Mouse (Mus musculus) heart, postnatal 4 days (tissue): Measurements from ENCODE around the gene Rab17. TPM values are rescaled to one million over a fixed set of nuclear protein-coding genes. Genes with fewer than 3 reads are reported as not detected.

ENCODE experiments used
- DNase-seq: peaks from one replicate; pipeline ENCODE4 v3.0.0; 2021
- total RNA-seq, 2 experiments: library from RNA; stranded (reverse); gene quantifications; 2 replicates each; pipeline ENCODE4 v1.2.3; 2021

The Rab17 gene
- total RNA-seq, 2 experiments from 2014 or later, result 4.3 to 5.1 TPM

DNA sequence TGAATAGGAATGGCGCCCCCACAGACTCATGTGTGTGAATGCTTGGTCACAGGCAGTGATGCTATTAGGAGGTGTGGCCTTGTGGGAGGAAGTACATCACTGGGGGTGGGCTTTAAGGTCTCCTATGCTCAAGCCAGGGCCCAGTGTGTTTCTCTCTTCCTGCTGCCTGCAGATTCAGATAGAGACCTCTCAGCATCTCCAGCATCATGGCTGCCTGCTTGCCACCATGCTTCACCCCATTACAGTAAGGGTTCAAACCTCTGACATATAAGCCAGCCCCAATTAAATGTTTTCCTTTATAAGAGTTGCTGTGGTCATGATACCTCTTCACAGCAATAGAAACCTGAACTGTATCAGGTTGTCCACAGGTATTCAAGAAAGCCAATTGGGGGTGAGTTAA is 26.5 kb upstream of the Rab17 start:
- peak; percentile 2 for DNase-seq

GRCm38 (mm10) chr1:90981346-90981745 is 11.9 kb upstream of the Rab17 start:
- DNase-seq, result no peak

GRCm38 (mm10) chr1:90980638-90981330 is 11.3 kb upstream of the Rab17 start:
- DNase-seq, result no peak

DNA sequence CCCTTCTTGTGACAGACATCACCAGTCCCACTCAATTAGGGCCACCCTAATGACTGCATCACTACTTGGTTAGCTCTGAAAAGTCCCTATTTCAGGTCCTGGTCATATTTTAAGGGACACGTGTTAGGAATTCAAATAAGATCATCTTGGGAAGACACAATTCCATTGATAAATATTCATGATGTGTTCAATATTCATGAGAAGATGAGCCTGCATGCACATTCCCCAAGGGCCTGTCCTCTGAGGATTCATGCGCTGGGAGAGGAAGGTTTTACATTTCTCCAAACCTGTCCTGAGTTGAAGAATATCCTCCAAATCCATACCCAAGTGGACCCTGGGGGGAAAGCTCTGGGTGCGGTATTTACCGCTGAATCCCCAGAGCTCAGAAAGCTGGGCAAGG is 6.5 kb upstream of the Rab17 start:
- DNase-seq, result no peak

- DNase-seq, result peak; percentile 57
Measured at GRCm38 (mm10) chr1:90974906-90975649, 5.6 kb upstream of the Rab17 start.

DNA sequence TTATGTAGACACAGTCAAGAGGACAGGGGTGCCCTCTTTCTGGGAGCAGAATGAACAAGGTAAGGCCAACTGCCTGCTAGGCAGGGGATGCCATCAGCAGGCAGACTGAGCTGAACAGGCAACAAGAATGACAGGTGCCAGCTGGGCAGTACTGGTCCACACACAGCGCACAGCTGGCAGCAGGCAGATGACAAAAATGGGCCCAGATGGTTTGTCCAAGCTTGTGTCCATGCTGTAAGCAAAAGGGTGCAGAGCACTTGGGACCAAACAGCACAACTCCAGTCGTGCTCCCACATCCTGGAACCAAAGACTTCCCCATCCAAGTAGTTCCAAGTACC is 4.1 kb upstream of the Rab17 start:
- no peak for DNase-seq

- peak; percentile 99 for DNase-seq
Measured at GRCm38 (mm10) chr1:90972911-90973573, 3.6 kb upstream of the Rab17 start.

- DNase-seq, result no peak
Measured at GRCm38 (mm10) chr1:90969881-90970390, 475 bp upstream of the Rab17 start.

- DNase-seq, result no peak
Measured at GRCm38 (mm10) chr1:90968649-90969048, 812 bp downstream of the Rab17 start.

DNA sequence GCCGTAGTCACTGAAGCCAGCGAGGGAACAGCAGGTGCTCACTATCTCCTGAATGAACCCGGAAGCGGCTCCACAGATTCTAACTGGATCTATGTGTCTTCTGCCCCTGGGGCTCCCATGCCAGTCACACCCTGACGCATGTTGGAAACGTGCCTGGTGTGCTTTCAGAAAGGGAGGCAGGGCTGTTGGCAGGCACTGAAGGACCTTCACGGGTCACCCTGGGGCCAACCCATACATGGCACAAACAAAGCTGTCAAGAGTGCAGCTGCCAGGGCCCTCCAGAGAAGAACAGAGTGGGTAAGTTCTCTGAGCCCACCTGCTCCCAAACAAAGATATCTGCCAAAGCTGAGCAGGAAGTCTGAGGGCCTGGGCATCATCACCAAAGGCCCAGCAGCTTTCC is 1.9 kb downstream of the Rab17 start:
- peak; percentile 87 for DNase-seq

DNA sequence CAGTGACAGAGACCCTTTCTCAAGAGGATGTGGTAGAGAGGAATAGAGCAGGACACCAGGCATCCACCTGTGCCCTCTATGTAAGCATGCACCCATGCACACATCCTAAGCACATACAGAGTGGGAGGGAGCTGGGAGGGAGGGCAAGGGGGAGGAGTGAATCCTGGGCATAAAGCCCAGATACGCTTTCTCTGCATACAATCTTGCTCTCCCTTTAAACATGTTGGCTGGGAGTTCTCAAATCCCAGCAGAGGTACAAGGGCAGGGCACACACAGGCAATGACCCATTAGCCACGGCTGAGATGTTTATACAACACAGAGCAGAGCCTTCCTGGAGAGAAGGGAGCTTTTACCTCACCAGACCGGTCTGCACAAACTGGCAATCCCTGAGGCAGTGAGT is 6.5 kb downstream of the Rab17 start:
- DNase-seq, result no peak

DNA sequence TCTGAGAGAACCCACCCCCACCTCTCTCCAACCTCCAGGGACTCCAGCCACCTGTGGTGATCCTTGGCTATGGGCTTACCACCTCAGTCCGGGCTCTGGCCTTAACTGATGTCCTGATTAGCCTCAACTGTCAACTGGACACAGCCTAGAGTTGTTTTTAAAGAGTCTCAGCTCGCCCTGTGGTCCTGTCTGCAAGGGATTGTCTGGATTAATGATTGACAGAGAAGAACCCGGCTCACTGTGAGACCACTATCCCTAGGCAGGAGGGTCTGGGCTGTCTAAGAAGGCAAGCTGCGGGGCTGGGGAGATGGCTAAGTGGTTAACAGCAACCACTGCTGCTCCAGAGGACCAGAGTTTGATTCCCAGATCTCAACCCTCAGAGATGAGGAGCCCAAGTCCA is 6.9 kb downstream of the Rab17 start:
- no peak for DNase-seq

DNA sequence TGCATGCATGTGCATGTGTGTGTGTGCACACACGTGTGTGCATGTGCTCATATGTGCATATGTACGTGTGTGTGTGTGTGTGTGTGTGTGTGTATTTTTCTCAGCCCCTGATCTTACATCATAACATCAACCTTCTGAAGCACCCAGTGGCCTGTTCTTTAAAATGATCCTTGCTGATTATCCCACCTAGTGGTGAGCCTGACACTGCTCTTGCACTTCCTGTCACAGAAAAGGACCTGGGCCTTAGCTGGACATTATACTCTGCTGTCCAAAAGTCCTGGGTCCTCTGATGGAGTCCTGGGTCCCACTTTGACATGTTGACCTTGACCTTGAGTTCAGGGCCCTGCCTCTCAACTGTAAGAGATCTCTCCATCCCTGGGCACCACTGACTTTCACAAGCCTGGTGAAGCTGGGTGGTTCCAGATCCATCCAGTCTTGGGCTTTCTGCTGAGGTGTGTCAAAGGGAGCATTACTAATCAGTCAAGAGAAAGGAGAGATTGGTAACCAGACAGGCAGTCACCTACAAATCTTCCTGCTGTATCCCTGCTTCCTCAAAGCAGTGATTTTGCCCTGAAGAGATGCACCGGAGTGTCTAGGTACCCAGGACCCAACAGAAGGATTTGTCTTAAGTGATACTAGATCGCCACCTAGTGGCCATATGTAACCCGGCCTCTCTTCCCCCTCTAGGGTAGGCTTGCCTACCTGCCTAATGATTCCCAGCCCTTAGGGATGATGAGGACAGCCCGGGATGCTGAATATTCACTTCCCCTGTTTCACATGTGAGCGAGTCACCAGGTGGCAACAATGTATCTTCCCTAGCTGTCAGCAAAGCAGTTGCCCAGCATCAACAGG is 13.0 kb downstream of the Rab17 start:
- DNase-seq, result peak; percentile 72

DNA sequence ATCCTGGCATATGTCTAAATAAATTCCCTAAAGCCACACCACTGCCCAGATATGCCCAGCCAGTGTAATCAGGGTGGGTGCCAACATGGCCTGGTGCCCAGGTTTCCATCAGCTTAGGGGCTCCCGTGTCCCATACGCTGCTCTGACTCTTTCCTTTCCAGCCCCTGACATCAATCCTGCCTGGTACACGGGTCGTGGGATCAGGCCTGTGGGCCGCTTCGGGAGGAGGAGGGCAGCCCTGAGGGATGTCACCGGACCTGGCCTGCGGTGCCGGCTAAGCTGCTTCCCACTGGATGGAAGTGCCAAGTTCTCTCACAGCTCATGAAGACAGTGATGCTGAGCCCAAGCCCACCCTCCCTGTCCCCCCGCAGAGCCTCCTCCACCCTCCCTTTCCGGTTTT is 15.8 kb downstream of the Rab17 start:
- peak; percentile 46 for DNase-seq

- DNase-seq, result no peak
Measured at GRCm38 (mm10) chr1:90952808-90953207, 16.7 kb downstream of the Rab17 start, which contains the start of gene Prlh. Gene Prlh (plus strand): TSS chr1:90953108.

DNA sequence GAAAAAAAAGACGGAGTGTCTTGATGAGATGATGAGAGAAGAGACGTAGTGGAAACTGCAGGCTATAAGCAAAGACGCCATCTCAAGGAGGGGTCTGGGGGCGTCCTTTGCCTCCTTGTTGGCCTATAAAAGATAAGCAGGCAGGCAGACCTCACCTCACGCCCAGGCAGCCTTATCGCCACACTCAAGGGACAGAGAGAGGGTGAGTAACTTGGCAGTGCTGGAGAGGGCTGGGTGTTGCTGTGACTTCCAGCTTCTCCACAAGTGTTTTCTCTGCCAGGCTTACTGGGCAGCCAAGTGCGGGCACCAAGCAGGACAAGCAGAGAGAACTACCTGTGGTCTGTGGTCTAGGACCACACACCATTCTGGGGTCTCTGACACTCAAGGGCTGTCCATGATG is 17.8 kb downstream of the Rab17 start:
- peak; percentile 40 for DNase-seq

GRCm38 (mm10) chr1:90949309-90949708 is 20.2 kb downstream of the Rab17 start:
- no peak for DNase-seq

DNA sequence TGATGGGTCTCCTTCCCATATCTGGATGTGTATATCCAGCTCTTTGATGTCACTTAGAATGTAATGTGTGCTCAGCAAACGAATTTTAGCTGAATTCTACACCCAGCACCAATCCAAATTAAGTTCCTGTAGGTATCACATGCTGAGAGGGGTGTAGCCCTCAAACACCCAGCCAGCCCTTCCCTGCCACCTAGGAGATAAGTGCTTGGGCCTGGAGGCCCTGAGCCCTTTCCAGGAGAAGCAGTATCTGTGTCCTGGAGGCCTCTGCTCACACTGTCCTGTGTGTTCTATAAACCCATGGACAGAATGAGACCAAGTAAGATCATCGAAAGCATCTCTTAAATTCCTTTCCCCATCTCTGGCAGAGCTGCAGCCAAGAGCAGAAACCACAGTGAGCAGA is 22.2 kb downstream of the Rab17 start:
- no peak for DNase-seq

DNA sequence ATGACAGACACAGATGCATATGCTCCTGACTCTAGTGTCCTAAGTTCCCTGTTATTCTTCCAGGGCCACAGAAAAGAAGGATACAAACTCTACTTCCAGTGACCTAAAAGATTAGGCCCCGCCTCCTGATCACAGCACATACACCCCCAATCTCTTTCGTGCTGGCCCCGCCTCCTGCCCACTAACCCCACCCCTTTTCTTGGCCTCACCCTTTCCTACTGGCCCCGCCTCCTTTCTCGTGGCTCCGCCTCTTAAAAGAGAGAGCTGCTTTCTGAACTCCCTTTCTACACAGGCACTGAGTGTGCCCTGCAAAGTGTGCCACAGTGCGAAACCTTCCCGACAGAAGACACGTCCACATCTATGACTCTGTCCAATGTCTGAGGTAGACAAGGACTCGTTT is 24.3 kb downstream of the Rab17 start:
- DNase-seq, result no peak

GRCm38 (mm10) chr1:90939980-90940379 is 29.5 kb downstream of the Rab17 start:
- no peak for DNase-seq

- DNase-seq, result no peak
Measured at GRCm38 (mm10) chr1:90936990-90937389, 32.5 kb downstream of the Rab17 start.

DNA sequence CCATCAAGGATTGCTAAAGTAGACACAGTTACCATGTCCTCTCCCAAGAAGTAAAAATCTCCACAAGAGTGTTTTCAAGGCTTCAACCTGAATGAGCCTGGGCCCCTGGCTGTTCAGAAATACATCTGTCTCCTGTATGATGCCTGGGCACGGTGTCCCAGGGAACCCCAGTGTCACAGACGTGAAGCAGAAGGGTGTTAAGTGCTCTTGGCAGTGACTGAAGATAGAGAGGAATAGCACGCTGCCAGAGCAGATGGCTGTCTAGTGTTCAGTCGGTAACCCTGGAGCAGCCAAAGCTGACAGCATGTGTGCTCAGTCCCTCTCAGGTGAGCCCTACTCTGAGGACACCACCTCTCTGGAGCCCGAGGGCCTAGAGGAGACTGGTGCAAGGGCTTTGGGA is 36.5 kb downstream of the Rab17 start:
- DNase-seq, result peak; percentile 28

DNA sequence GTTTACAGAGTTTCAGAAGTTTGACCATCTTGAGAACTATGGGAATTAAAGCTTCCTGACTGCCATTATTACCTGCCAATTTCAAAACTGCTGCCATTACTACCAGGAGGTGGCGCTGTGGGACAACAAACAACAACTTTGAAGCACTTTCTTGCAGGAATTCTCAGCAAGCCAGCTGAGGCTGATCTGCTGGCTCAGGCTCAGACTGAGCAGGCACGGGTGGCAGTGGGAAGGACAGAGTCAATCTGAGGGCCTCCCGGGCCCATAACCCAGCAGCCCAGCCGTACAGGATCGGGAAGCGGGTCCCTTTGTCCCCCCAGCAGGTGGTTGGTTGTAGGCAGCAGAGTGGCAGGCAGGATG is 40.9 kb downstream of the Rab17 start:
- peak; percentile 94 for DNase-seq
